Mouse (Mus musculus): ENCODE data around the gene Actr1b.

Actr1b gene

GRCm38 (mm10) chr1:36714311-36714710 lies at the start of gene Actr1b:
Gene Actr1b (minus strand): TSS chr1:36714422.
- DNase-seq (ENCODE audit: low read depth, low spot score) = no peak

DNA sequence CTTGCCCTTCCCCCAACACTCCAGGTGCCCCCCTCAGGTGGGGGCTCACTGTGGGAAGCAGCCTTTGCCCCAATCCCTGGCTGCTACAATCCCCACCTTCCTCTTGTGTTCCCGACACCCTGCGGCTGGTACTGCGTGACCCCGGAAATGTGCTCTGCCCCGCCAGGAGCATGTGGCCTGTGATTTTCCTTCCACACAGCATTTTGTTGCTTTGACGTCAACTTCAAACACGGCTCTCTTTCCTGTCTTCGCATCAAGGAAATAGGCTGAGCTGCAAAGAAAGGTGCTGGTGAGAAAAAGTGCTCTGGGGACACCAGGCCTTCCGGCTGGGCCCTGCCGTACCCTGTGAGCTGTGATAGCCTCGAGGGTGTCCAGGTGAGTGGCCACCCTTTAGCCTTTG lies 47.3 kb upstream of the Actr1b start, which contains the start of gene Zap70:
TSS of gene Zap70 (plus strand) at position 231 of the 400 bp plus-strand sequence.
- no peak for DNase-seq (ENCODE audit: low read depth, low spot score)

- no peak for DNase-seq (ENCODE audit: low read depth, low spot score)
These were observed 46.8 kb upstream of the Actr1b start for GRCm38 (mm10) chr1:36761061-36761460.

- no peak for DNase-seq (ENCODE audit: low read depth, low spot score)
These were observed 46.2 kb upstream of the Actr1b start for GRCm38 (mm10) chr1:36760401-36760800.

- DNase-seq (ENCODE audit: low read depth, low spot score) = no peak
These were observed 44.9 kb upstream of the Actr1b start for GRCm38 (mm10) chr1:36759076-36759475.

DNA sequence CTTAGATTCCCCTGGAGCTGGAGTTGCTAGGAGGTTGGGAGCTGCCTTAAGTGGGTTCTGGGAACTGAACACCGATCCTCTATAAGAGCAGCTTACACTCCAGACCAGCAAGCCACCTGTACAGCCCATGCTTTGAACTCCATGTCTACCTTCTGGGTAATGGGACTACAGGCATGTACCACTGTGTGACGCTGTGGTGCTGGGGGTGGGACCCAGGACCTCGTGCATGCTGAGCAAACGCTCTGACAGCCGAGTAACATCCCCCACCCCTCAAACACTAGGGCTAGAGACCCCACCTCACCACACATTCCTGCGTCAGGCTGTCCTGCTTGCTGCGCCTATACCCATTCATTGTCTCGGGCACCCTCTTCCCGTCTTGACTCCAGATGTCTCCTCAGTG lies 44.3 kb upstream of the Actr1b start:
- DNase-seq (ENCODE audit: low read depth, low spot score) = no peak

DNA sequence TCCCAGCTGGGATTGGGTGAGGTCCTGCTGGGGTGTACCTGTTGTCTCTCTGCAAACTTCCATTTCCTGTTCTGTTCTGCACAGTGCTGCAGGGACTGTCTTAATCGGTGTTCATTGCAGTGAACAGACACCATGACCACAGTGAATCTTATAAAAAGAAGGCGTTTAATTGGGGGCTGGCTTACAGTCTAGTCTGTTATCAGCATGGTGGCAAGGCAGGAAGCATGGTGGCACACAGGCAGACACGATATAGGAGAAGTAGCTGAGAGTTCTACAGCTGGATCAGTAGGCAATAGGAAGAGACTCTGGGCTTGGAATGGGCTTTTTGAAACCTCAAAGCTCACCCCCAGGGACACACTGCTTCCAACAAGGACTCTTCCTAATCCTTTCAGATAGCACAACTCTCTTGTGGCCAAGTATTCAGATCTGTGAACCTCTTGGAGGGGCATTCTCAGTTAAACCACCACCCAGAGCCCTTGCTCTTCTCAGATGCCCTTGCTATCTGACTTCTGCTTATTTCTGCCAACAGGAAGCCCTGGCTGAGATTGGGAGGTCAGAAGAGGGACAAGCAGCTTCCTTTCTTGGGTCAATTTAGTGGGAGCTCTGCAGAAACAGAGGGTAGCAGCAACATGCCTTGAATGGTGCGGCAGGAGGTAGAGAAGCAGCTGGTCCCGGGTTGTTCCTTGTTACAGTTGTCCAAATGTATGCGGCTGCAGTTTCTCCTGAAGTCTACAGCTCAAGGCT lies 39.9 kb upstream of the Actr1b start:
- no peak for DNase-seq (ENCODE audit: low read depth, low spot score)

GRCm38 (mm10) chr1:36746452-36746851 lies 32.2 kb upstream of the Actr1b start:
- DNase-seq (ENCODE audit: low read depth, low spot score) = no peak

DNA sequence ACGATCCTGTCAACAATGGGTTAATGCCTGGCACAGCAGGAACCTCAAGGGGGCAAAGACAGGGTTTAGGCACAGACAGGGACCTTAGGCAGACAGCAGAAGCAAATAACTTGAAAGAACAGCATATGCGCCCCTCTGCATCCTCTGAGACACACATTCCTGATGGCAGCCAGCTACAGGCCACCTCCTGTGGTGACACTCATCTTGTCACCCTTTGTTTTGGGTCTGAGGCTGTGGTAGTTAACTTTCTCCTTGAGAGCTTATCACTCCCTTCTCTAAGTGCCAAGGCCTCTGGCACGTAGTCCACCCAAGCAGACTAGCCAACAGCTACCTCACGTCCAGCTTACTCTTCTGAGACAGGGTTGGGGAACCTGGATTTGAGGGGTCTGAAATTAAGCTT lies 31.4 kb upstream of the Actr1b start:
- DNase-seq (ENCODE audit: low read depth, low spot score) = no peak

DNA sequence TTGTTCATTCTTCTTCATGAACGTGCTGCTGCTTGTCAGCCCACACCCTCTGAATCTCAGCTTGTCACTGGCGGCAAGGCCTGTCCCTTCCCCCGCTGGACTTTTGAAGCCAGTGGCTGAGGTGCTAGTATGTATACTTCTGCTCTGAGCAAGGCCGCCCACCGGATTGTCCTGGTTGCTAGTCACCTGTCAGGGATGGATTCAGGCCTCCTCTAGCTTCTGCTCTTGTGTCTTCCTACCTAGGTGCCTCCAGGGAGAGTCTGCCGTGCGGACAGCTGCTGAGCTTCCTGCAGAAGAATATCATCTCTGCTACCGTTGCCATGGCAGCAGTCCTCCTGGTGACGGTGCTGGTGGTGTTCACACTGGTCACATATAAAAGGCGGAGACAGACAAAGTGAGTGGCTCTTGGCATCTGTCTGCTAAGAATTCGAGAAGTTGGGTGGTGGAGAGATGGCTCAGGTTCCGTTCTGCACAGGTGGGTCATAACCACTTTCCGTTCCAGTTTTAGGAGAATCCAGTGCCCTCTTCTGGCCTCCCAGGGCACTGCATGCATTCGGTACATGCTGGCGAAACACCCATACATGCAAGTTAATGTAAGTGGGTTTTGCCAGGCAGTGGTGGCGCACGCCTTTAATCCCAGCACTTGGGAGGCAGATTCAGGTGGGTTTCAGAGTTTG lies 30.2 kb upstream of the Actr1b start:
- DNase-seq (ENCODE audit: low read depth, low spot score) = no peak

DNA sequence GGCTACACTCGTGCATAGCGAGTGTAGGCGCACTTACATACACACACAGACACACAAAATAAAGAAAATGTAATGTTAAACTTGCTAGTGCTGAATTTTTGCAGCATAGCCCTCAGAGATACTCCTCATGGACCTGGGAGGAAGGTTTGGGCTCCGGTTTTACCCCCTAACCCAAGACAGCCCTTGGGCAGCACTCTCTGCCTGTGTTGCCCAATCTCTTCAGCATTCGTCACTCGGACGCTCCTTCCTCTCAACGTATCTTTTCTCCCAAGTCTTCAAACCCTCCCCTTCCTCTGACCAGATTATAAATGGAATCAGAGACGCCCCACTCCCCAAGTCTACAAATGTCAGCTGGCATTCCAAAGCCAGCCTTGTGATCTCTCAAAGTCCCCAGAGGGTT lies 28.8 kb upstream of the Actr1b start:
- no peak for DNase-seq (ENCODE audit: low read depth, low spot score)

- DNase-seq (ENCODE audit: low read depth, low spot score) = no peak
These were observed 25.0 kb upstream of the Actr1b start for GRCm38 (mm10) chr1:36739231-36739630.

DNA sequence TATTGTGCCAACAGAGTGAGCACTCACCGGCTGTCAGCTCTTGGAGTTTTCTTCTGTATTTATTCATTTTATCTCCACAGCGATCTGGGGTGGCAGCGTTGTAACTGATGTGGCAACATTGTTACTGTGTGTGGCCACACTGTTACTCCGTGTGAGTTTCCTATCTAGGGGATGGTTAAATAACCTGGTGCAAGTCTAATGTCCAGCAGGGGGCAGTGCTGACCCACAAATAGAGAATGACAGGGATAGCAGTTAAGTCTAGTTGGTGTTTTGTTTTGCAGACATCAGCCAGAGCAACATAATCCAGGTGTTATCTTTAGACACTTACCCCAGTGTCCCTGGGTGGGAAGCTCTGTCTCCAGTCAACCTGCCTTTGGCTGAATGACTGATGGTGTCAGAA lies 23.1 kb upstream of the Actr1b start:
- DNase-seq (ENCODE audit: low read depth, low spot score) = peak; percentile 65

DNA sequence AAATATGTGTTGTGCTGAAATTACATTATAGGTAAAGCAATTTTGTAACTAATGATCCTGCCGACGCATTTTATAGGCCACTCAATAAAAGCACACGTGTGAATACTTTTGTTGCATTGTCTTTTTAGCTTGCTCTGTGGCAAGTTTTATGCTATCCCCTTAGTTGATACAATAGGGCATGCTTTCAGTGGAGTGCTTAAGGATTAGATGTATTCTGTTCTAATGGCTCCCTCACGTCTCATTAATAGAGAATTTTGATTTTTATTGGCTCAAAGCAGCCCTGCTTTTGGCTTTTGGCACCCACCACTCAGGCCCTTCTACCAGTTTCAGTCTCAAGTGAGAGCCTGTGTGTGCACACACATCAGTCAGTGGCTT lies 9.8 kb upstream of the Actr1b start:
- no peak for DNase-seq (ENCODE audit: low read depth, low spot score)

DNA sequence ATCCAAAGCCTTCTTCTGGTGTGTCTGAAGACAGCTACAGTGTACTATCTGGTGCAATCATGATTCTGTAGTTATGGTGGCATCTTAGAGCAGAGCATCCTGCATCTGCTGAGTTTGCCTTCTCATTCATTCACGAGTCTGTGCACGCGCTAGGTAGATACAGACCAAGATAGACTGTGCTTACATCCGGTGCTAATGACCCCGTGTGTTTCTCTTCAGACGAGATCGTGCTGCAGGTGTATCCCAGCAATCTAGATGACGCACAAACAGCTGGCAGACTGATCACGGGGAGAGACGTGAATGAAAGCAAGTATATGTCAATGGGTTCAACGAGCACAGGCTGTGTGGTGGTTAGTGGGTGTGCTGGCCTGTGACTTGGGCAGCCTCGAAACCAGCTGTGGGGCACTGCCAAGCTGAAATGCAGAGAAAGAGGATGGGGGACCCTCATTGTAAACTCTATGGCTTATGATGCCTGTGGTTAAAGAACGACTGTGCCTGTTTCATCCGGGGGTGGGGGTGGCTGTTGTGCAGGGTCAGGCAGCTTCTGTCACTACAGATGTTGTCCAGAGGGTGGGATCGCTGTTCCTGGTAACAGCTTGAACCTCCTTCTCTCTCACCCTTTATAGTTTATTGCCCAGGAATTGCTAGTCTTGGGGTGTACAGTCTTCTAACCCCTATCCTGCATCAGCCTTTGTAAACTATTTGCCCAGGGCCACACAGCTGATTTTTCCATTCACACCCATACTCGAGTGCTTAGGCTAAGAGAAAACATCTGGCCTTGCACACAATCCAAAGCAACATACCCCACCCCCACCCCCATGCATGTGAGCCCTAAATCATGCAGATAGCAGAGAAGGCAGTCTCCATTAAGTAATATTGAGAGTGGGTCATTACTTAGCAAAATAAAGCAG lies 9.2 kb upstream of the Actr1b start:
- DNase-seq (ENCODE audit: low read depth, low spot score) = no peak

- no peak for DNase-seq (ENCODE audit: low read depth, low spot score)
These were observed 4.6 kb upstream of the Actr1b start for GRCm38 (mm10) chr1:36718786-36719185.

- no peak for DNase-seq (ENCODE audit: low read depth, low spot score)
These were observed 3.1 kb downstream of the Actr1b start for GRCm38 (mm10) chr1:36711104-36711503.

DNA sequence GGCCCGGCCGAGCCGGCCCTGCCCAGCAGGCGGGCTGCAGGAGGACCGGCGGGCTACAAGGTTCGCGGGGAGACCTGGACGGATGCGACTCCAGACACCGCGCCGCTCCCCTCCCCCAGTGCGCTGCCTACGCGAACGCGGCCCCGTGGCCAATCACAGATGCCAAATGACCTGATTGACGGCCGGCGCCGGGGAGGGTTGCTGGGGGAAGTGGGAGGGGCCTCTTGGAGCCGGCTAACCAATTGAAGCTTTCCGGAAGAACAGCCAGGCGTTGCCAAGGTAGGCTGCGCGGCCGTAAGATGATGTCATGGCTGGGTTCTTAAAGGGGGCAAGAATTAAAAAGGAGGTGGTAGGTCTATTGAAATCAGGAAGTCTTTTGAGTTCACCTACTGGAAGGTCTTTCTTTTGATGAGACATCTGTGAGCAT lies 4.4 kb downstream of the Actr1b start, which contains the start of gene 4933424G06Rik:
TSS of gene 4933424G06Rik (plus strand) at position 296 of the 427 bp plus-strand sequence.
- DNase-seq (ENCODE audit: low read depth, low spot score) = peak; percentile 93

DNA sequence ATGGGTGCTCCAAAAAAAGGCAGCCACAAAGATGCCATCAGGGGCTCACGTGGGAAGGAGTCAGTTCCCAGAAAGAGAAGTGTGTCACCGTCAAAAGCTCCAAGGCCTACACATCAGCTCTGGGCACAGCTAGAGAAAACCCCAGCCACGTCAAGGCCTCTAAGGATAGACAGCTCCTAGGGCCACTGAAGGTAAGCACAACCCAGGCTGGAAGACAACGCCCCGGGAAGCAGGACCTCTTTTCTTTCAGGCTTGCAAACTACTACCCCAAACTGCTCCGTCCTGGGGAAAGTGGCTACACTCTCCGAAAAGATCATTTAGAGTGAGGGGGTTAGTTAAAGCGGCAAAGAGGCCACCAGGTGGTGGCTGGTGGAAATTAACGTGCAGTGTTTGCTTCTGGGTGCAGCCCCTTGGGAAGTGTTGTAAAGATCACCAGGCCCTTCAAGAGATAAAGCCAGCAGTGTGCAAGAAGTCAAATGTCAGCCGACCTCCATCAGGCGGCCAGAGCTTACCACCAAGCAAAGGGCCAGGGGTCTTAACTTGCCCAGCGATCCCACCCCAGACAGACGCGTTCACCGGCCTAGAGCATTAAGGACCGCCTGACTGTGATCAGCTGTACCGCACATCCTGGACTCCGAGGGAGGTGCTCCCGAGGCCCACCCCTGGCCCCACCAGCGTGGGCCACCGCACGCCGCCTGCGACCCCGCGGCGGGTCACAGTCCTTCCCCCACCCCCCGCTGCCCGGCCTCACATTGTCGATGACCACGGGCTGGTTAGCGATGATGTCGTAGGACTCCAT lies 5.0 kb downstream of the Actr1b start:
- DNase-seq (ENCODE audit: low read depth, low spot score) = peak; percentile 24

GRCm38 (mm10) chr1:36708626-36709025 lies 5.6 kb downstream of the Actr1b start:
- DNase-seq (ENCODE audit: low read depth, low spot score) = no peak

- DNase-seq (ENCODE audit: low read depth, low spot score) = no peak
These were observed 6.4 kb downstream of the Actr1b start for GRCm38 (mm10) chr1:36707797-36708196.
